Mouse (Mus musculus) G1E (cell line): ENCODE measurements around the gene Commd4.

Source experiments
- CTCF ChIP-seq: IDR thresholded peaks from 2 replicates; pipeline ENCODE4 v1.5.1; 2012; ENCODE audit warnings: low read depth, low read length, inconsistent platforms, mixed read lengths
- GATA1 ChIP-seq: IDR thresholded peaks from 2 replicates; pipeline ENCODE4 v1.6.1; 2012; ENCODE audit warnings: borderline replicate concordance, low read length, inconsistent platforms, mixed read lengths
- GATA2 ChIP-seq: IDR thresholded peaks from 2 replicates; pipeline ENCODE4 v1.6.1; 2012; ENCODE audit warnings: low read depth, low read length, inconsistent platforms, borderline replicate concordance
- TAL1 ChIP-seq: conservative IDR thresholded peaks from 2 replicates; pipeline ENCODE4 v1.6.1; 2012; ENCODE audit warnings: low read depth, low read length, inconsistent platforms, mixed read lengths

- TF ChIP-seq GATA2 = no peak
- TF ChIP-seq CTCF = no peak
- no peak for TF ChIP-seq GATA1
- no peak for TF ChIP-seq TAL1
Measured at GRCm38 (mm10) chr9:57129641-57130040, 28.5 kb downstream of the Commd4 start.
